ENCODE assay signal across 9 mouse cellular contexts in the genomic region with DNA sequence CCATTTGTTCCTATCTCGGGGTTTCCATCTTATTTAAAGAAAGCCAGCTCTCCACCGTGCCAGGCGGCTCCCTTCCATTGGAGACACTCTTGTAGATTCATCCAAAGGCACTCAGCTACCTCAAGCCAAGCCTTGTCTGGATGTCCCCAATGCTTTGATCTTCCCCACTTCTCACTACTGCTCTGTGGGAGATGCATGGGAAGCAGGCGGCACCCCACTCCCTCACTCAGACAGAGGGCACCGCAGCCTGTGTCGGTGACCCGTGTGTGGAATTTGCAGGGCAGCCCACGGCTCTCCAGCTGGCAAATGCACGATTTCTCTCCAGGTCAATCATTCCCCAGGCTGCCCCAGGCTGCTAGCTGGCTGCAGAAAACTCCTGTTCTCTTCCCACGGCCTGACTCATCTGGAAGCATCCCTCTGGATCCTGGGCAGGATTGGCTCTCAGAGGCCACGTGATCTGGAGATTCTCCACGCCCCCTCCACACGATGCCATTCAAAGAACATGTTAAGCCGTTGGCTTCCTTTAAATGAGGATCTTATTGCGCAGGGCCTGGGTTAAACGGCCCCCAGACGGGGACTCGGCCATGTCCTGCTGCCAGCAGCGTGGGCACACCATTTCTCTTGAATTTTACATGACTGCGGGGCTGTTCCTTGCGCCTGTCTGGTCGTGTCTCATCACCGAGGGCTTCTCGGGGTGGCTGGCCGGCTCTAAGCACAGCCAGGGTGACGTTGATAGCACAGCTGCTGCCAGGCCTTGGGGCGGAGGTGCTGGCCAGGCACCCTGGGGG. TPM values are rescaled to one million over a fixed set of nuclear protein-coding genes. Genes with fewer than 3 reads are reported as not detected.
DNase-seq lines count a peak whose midpoint lies in the region; ATAC-seq and TF ChIP-seq lines count a peak whose summit lies in the region.
"Had no signal": no experiment of that assay in that cellular context is flagged by ENCODE, and none has a peak within 500 bp of the region (broad histone marks: within the 10 kb centered on the region; RNA-seq: fewer than 3 reads in every experiment).

No protein-coding gene starts in this region.

- no peaks in the 10 kb centered on the region for H3K36me3 ChIP-seq in heart, embryonic 11.5 days (ENCODE audit: control insufficient read depth, insufficient read depth, low read length)
- H3K36me3 ChIP-seq in midbrain, embryonic 11.5 days (ENCODE audit: control insufficient read depth, insufficient read depth, low read length) = no peaks in the 10 kb centered on the region
- no peaks in the 10 kb centered on the region for H3K36me3 ChIP-seq in stomach, postnatal 0 days (ENCODE audit: control insufficient read depth, insufficient read depth, low read length)

- no peak overlapping the region for H3K9ac ChIP-seq in heart, embryonic 11.5 days (ENCODE audit: low read depth, low read length)
- peak overlapping the region; percentile 64 for H3K9ac ChIP-seq in midbrain, embryonic 11.5 days (ENCODE audit: low read length)
- no peak overlapping the region for H3K9ac ChIP-seq in stomach, postnatal 0 days (ENCODE audit: low read length)

- no peak for ATAC-seq in heart, embryonic 11.5 days (replicated peaks; ENCODE audit: insufficient number of reproducible peaks, low FRiP score, low TSS enrichment)
- peak; percentile 91 for ATAC-seq in midbrain, embryonic 11.5 days (ENCODE audit: low FRiP score)
- ATAC-seq in stomach, postnatal 0 days (ENCODE audit: low FRiP score, low TSS enrichment) = peak; percentile 62; the same call in 1 of the 2 replicates

- peaks cover 19% of the 10 kb centered on the region for H3K27me3 ChIP-seq in heart, embryonic 11.5 days (ENCODE audit: control insufficient read depth, insufficient read depth, low read length)
- H3K27me3 ChIP-seq in midbrain, embryonic 11.5 days (ENCODE audit: control insufficient read depth, insufficient read depth, low read length) = no peaks in the 10 kb centered on the region
- no peaks in the 10 kb centered on the region; the same call in 1 of the 2 replicates for H3K27me3 ChIP-seq in stomach, postnatal 0 days (ENCODE audit: control insufficient read depth, insufficient read depth, low read length)

- no peak for TF ChIP-seq EP300 in stomach, postnatal 0 days (optimal IDR thresholded peaks at IDR 0.05)

- no peaks in the 10 kb centered on the region for H3K9me3 ChIP-seq in heart, embryonic 11.5 days (replicated peaks; ENCODE audit: control insufficient read depth, low read length)
- H3K9me3 ChIP-seq in midbrain, embryonic 11.5 days (ENCODE audit: control insufficient read depth, low read length) = no peaks in the 10 kb centered on the region
- H3K9me3 ChIP-seq in stomach, postnatal 0 days (ENCODE audit: control insufficient read depth, low read length) = no peaks in the 10 kb centered on the region

- TF ChIP-seq CTCF in layer of hippocampus, adult 2 months (conservative IDR thresholded peaks at IDR 0.05) = no peak
- TF ChIP-seq CTCF in stomach, postnatal 0 days (IDR thresholded peaks at IDR 0.05; ENCODE audit: low read depth) = no peak

- WGBS in heart, embryonic 11.5 days (ENCODE audit: insufficient replicate concordance) = 24% methylated on average over 27 of the region's 27 CpGs
- 17% methylated on average over 27 of the region's 27 CpGs for WGBS in midbrain, embryonic 11.5 days
- WGBS in stomach, postnatal 0 days = 18% methylated on average over 27 of the region's 27 CpGs

- H3K27ac ChIP-seq in heart, embryonic 11.5 days (ENCODE audit: low read depth, low read length) = no peak overlapping the region
- peak overlapping the region; percentile 5; the same call in 1 of the 2 replicates for H3K27ac ChIP-seq in layer of hippocampus, adult 2 months
- H3K27ac ChIP-seq in midbrain, embryonic 11.5 days (ENCODE audit: low read depth, low read length) = peak overlapping the region; percentile 35; the same call in 1 of the 2 replicates
- no peak overlapping the region for H3K27ac ChIP-seq in stomach, postnatal 0 days (replicated peaks)

- peak overlapping the region; percentile 51 for H3K4me2 ChIP-seq in heart, embryonic 11.5 days
- H3K4me2 ChIP-seq in midbrain, embryonic 11.5 days = peak overlapping the region; percentile 66
- H3K4me2 ChIP-seq in stomach, postnatal 0 days (replicated peaks; ENCODE audit: low read depth) = peak overlapping the region; percentile 11; the same call in 1 of the 2 replicates

- H3K4me3 ChIP-seq in heart, embryonic 11.5 days (ENCODE audit: low read depth, low read length) = no peak overlapping the region
- H3K4me3 ChIP-seq in layer of hippocampus, adult 2 months = peak overlapping the region; percentile 23
- peak overlapping the region; percentile 24 for H3K4me3 ChIP-seq in midbrain, embryonic 11.5 days (ENCODE audit: low read depth, low read length)
- H3K4me3 ChIP-seq in stomach, postnatal 0 days (ENCODE audit: low read depth, low read length) = no peak overlapping the region

- DNase-seq in heart, adult 18-20 months = no peak
- DNase-seq in cerebellum, postnatal 25 days = peak; percentile 36 to 53
- DNase-seq in frontal cortex, postnatal 25 days (ENCODE audit: low spot score in 2 of 2) = peak; percentile 53 to 68
- peak; percentile 60 to 74 for DNase-seq in layer of hippocampus, adult 2 months (ENCODE audit: low spot score in 2 of 2)
- DNase-seq in midbrain, embryonic 11.5 days (ENCODE audit: low spot score, missing footprints) = peak; percentile 95
- peak; percentile 30 for DNase-seq in stomach, postnatal 0 days (ENCODE audit: low spot score)
- no peak for DNase-seq in spleen, postnatal 36 days (ENCODE audit: low spot score in 2 of 2)

- H3K4me1 ChIP-seq in heart, embryonic 11.5 days (ENCODE audit: control insufficient read depth, insufficient read depth, low read length) = 0 out of 2 replicates have a peak, but pooled peaks cover 3% of the 10 kb centered on the region
- peaks cover 9% of the 10 kb centered on the region for H3K4me1 ChIP-seq in midbrain, embryonic 11.5 days (ENCODE audit: control insufficient read depth, insufficient read depth, low read length)
- no peaks in the 10 kb centered on the region for H3K4me1 ChIP-seq in stomach, postnatal 0 days (replicated peaks; ENCODE audit: control insufficient read depth, insufficient read depth)

RNA-seq across cellular contexts. Expression of a gene that starts 58.9 kb away (rescaled TPM):
- polyA plus RNA-seq in heart, embryonic 11.5 days (2014; fragmentation: Nextera tagmentation; extraction: Ambion mirVana) = not detected in 2 replicates
- total RNA-seq in heart, adult 18-20 months (2021) = not detected
- total RNA-seq in layer of hippocampus, adult 2 months (2021) = not detected
- 0.10 TPM in 1 of 2 replicates, not detected in the other for polyA plus RNA-seq in midbrain, embryonic 11.5 days (2014; fragmentation: Nextera tagmentation; extraction: Ambion mirVana)
- not detected in 2 replicates for polyA plus RNA-seq in stomach, postnatal 0 days (2015; fragmentation: Nextera tagmentation; extraction: Ambion mirVana)
- total RNA-seq: liver, adult 2 months had no signal
- polyA plus RNA-seq: liver, adult 2 months had no signal

Comparison
In these comparisons a context has a peak if more than half of its experiments do, and no peak if none do; other contexts are left out.
1. H3K27ac ChIP-seq: peak in layer of hippocampus, adult 2 months (single experiment) and midbrain, embryonic 11.5 days (single experiment); none in heart, embryonic 11.5 days (single experiment) and stomach, postnatal 0 days (single experiment).
2. H3K4me2 ChIP-seq: peak in every context shown above with its lines; median percentile 66 in midbrain, embryonic 11.5 days; 51 in heart, embryonic 11.5 days; 11 in stomach, postnatal 0 days.
3. H3K4me3 ChIP-seq: peak in layer of hippocampus, adult 2 months (single experiment) and midbrain, embryonic 11.5 days (single experiment); none in heart, embryonic 11.5 days (single experiment) and stomach, postnatal 0 days (single experiment).
4. DNase-seq: peak in cerebellum, postnatal 25 days (2 of 2), frontal cortex, postnatal 25 days (2 of 2), layer of hippocampus, adult 2 months (2 of 2), midbrain, embryonic 11.5 days (single experiment) and stomach, postnatal 0 days (single experiment); none in heart, adult 18-20 months (0 of 2) and spleen, postnatal 36 days (0 of 2).